Mouse (Mus musculus) embryonic facial prominence, embryonic 11.5 days (tissue): ENCODE measurements around the gene Gm6583. TPM values are rescaled to one million over a fixed set of nuclear protein-coding genes. Genes with fewer than 3 reads are reported as not detected.

Experiments
- ATAC-seq: fragments of 200-750 bp; cut with Nextera tagmentation; replicated peaks from 2 replicates; pipeline ENCODE4 v1.8.0; 2017; ENCODE audit warnings: low read depth; ENCODE audit not compliant: insufficient number of reproducible peaks, low FRiP score, low TSS enrichment
- DNase-seq: peaks from one replicate; pipeline ENCODE4 v3.0.0-alpha.2; 2015; ENCODE audit warnings: low spot score
- H3K27ac ChIP-seq: fragments of 300-500 bp; sonication (generic); replicated peaks from 2 replicates; pipeline ENCODE4 v1.5.1; 2014; ENCODE audit warnings: mild to moderate bottlenecking, low read depth, low read length, control low read depth
- H3K27me3 ChIP-seq: fragments of 300-500 bp; sonication (generic); 2 replicates; pipeline ENCODE4 v1.6.1; 2014; ENCODE audit warnings: mild to moderate bottlenecking, low read length, moderate library complexity, mixed read lengths; ENCODE audit not compliant: control insufficient read depth, insufficient read depth
- H3K36me3 ChIP-seq: fragments of 300-500 bp; sonication (generic); replicated peaks from 2 replicates; pipeline ENCODE4 v1.6.1; 2014; ENCODE audit warnings: low read depth, mild to moderate bottlenecking, low read length, moderate library complexity, mixed read lengths; ENCODE audit not compliant: control insufficient read depth, insufficient read depth
- H3K4me1 ChIP-seq: fragments of 300-500 bp; sonication (generic); 2 replicates; pipeline ENCODE4 v1.6.1; 2014; ENCODE audit warnings: low read length, mixed read lengths; ENCODE audit not compliant: control insufficient read depth, insufficient read depth
- H3K4me2 ChIP-seq: fragments of 300-500 bp; sonication (generic); 2 replicates; pipeline ENCODE4 v1.6.1; 2014; ENCODE audit warnings: low read depth, mild to moderate bottlenecking, control low read depth, low read length, moderate library complexity
- H3K4me3 ChIP-seq: fragments of 300-500 bp; sonication (generic); 2 replicates; pipeline ENCODE4 v1.5.1; 2014; ENCODE audit warnings: low read depth, low read length, control low read depth
- H3K9ac ChIP-seq: fragments of 300-500 bp; sonication (generic); replicated peaks from 2 replicates; pipeline ENCODE4 v1.6.1; 2014; ENCODE audit warnings: mild to moderate bottlenecking, control low read depth, low read length
- H3K9me3 ChIP-seq: fragments of 300-500 bp; sonication (generic); replicated peaks from 2 replicates; pipeline ENCODE4 v1.6.1; 2016; ENCODE audit warnings: mild to moderate bottlenecking, low read length, inconsistent platforms, mixed read lengths; ENCODE audit not compliant: control insufficient read depth
- WGBS: fragments of 180-500 bp; shearing (Covaris S2); extraction: QIAGEN DNeasy Blood & Tissue Kit; methylation state at CpG from one replicate; pipeline ENCODE4 v1.1.7; 2014; 5-methylcytosine and 5-hydroxymethylcytosine counted together
- polyA plus RNA-seq: library from polyadenylated mRNA; unstranded; fragments of >200 nt; fragmentation: Nextera tagmentation; extraction: Ambion mirVana; gene quantifications from 2 replicates; pipeline ENCODE4 v1.2.1, GENCODE M21; 2014

Gm6583 gene
- polyA plus RNA-seq, 1 experiment from 2014 or later = 0.08 TPM

GRCm38 (mm10) chr5:112378716-112379115, 22.9 kb upstream of the Gm6583 start:
- H3K27ac ChIP-seq = no peak overlapping the region
- H3K4me1 ChIP-seq = no peaks in the 10 kb centered on the region
- H3K9ac ChIP-seq = no peak overlapping the region
- H3K36me3 ChIP-seq = peaks cover 7% of the 10 kb centered on the region
- no peak for ATAC-seq
- no peaks in the 10 kb centered on the region for H3K9me3 ChIP-seq
- H3K4me3 ChIP-seq = no peak overlapping the region
- H3K4me2 ChIP-seq = no peak overlapping the region
- whole genome bisulfite sequencing = 80% methylated on average over 6 of the region's 6 CpGs
- DNase-seq = no peak
- no peaks in the 10 kb centered on the region for H3K27me3 ChIP-seq

DNA sequence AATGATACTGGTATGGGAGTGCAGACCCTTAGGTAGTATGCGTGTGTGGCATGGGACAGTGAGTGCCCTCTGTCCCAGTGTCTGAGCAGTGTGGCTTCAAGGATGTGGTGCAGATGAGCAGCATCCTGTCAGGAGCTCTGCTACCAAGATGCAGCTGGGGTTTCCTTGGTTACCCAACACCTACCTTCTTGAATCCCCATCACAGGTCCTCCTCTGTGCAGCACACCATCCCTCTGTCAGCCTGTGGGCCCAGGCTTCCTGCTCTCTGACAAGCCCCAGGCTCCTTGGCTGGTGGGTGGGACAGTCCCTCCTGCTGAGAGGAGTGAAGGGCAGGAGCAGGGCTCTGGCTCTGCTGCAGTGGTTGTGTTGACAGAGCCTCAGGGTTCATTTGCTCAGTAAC, 21.5 kb upstream of the Gm6583 start:
- H3K9me3 ChIP-seq = no peaks in the 10 kb centered on the region
- 96% methylated on average over 1 of the region's 1 CpGs for WGBS
- H3K4me3 ChIP-seq = no peak overlapping the region
- no peaks in the 10 kb centered on the region for H3K27me3 ChIP-seq
- no peaks in the 10 kb centered on the region for H3K4me1 ChIP-seq
- no peak overlapping the region for H3K4me2 ChIP-seq
- peaks cover 7% of the 10 kb centered on the region for H3K36me3 ChIP-seq
- H3K9ac ChIP-seq = no peak overlapping the region
- no peak overlapping the region for H3K27ac ChIP-seq
- DNase-seq (no peak), ATAC-seq (no peak)

GRCm38 (mm10) chr5:112376111-112376510, 20.3 kb upstream of the Gm6583 start:
- DNase-seq (no peak), ATAC-seq (no peak)
- no peak overlapping the region for H3K9ac ChIP-seq
- H3K27me3 ChIP-seq = no peaks in the 10 kb centered on the region
- H3K9me3 ChIP-seq = no peaks in the 10 kb centered on the region
- no peaks in the 10 kb centered on the region for H3K4me1 ChIP-seq
- H3K4me2 ChIP-seq = no peak overlapping the region
- no peak overlapping the region for H3K4me3 ChIP-seq
- 87% methylated on average over 4 of the region's 4 CpGs for WGBS
- peaks cover 7% of the 10 kb centered on the region for H3K36me3 ChIP-seq
- no peak overlapping the region for H3K27ac ChIP-seq

DNA sequence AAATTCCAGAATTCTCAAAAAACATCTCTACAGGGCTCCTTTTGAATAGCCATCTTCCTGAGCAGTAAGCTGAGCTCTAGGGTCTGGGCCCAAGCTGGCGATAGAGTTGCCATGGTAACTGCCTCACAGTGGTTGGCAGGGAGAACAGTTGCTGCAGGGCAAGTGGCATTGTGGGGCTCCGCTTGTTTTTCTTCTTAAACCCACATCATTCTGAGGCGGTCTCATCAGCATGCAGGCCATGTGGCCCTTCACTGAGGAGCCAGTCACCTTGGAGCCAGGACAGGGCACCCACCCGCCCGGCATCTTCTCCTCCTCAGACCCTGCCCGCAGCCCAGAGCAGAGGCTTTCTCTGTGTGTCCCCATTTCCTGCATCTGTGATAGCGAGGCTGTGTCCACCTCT, 16.1 kb upstream of the Gm6583 start:
- Histone ChIP-seq H3K4me1 (no peaks in the 10 kb centered on the region), H3K27ac (no peak overlapping the region), H3K4me2 (no peak overlapping the region), H3K4me3 (no peak overlapping the region), H3K9ac (no peak overlapping the region), H3K9me3 (no peaks in the 10 kb centered on the region), H3K27me3 (no peaks in the 10 kb centered on the region), H3K36me3 (peaks cover 5% of the 10 kb centered on the region; the same call in 1 of the 2 replicates)
- WGBS = 56% methylated on average over 7 of the region's 7 CpGs
- no peak for ATAC-seq
- DNase-seq = peak; percentile 30

GRCm38 (mm10) chr5:112370236-112370813, 14.5 kb upstream of the Gm6583 start:
- WGBS = 94% methylated on average over 12 of the region's 12 CpGs

GRCm38 (mm10) chr5:112369326-112369725, 13.5 kb upstream of the Gm6583 start:
- Histone ChIP-seq H3K4me3 (no peak overlapping the region), H3K4me2 (no peak overlapping the region), H3K9me3 (no peaks in the 10 kb centered on the region), H3K36me3 (no peaks in the 10 kb centered on the region), H3K4me1 (no peaks in the 10 kb centered on the region; the same call in 1 of the 2 replicates), H3K9ac (no peak overlapping the region), H3K27me3 (no peaks in the 10 kb centered on the region), H3K27ac (no peak overlapping the region)
- WGBS = 90% methylated on average over 13 of the region's 13 CpGs
- no peak for ATAC-seq
- DNase-seq = no peak

More at GRCm38 (mm10) chr5:112370236-112370813, 14.5 kb upstream of the Gm6583 start:
- no peaks in the 10 kb centered on the region for H3K27me3 ChIP-seq
- no peak for DNase-seq
- no peak for ATAC-seq
- no peak overlapping the region for H3K4me3 ChIP-seq
- no peaks in the 10 kb centered on the region for H3K9me3 ChIP-seq
- peaks cover 4% of the 10 kb centered on the region; the same call in 1 of the 2 replicates for H3K36me3 ChIP-seq
- H3K27ac ChIP-seq = no peak overlapping the region
- H3K4me2 ChIP-seq = no peak overlapping the region
- no peaks in the 10 kb centered on the region for H3K4me1 ChIP-seq
- no peak overlapping the region for H3K9ac ChIP-seq

DNA sequence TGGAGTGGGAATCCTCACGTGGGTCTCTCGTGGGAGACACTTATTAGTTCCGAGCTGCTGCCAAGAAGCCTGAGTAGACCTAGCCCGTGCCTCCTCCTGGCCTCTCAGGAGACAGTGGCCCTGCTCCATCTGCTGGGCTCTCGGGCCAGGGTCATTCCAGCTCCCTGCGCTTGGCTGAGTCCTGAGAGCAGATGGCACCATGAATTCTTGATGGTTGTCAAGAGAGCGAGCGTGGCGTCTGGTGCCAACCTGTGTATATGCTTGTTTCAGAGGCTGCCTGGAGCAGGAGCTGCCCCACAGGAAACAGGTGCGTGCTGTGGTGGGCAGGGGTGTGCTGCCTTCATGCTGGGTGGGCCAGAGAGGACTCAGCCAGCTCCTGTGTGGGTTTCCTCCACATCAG, 12.8 kb upstream of the Gm6583 start:
- ATAC-seq = no peak
- H3K27ac ChIP-seq = no peak overlapping the region
- H3K4me3 ChIP-seq = no peak overlapping the region
- H3K36me3 ChIP-seq = no peaks in the 10 kb centered on the region
- WGBS = 93% methylated on average over 10 of the region's 10 CpGs
- H3K4me1 ChIP-seq = no peaks in the 10 kb centered on the region; the same call in 1 of the 2 replicates
- no peak overlapping the region for H3K9ac ChIP-seq
- no peaks in the 10 kb centered on the region for H3K9me3 ChIP-seq
- no peak for DNase-seq
- H3K27me3 ChIP-seq = no peaks in the 10 kb centered on the region
- no peak overlapping the region for H3K4me2 ChIP-seq

- Histone ChIP-seq H3K9ac (no peak overlapping the region), H3K4me2 (no peak overlapping the region), H3K27ac (no peak overlapping the region), H3K4me3 (no peak overlapping the region), H3K4me1 (no peaks in the 10 kb centered on the region; the same call in 1 of the 2 replicates), H3K9me3 (no peaks in the 10 kb centered on the region), H3K36me3 (no peaks in the 10 kb centered on the region), H3K27me3 (no peaks in the 10 kb centered on the region)
- ATAC-seq = no peak
- WGBS = 91% methylated on average over 12 of the region's 12 CpGs
- no peak for DNase-seq
Observed at GRCm38 (mm10) chr5:112367929-112368328, 12.1 kb upstream of the Gm6583 start.
